21 mouse cellular contexts compared by ENCODE assay signal in genomic region chr4:154418327-154418744, GRCm38 (mm10).
DNase-seq lines count a peak whose midpoint lies in the region; ATAC-seq and TF ChIP-seq lines count a peak whose summit lies in the region.
"Had no signal": no experiment of that assay in that cellular context is flagged by ENCODE, and none has a peak within 500 bp of the region (broad histone marks: within the 10 kb centered on the region; RNA-seq: fewer than 3 reads in every experiment).

No protein-coding gene starts in this region.

- H3K4me2 ChIP-seq in limb, embryonic 12.5 days = no peak overlapping the region
- H3K4me2 ChIP-seq in intestine, postnatal 0 days (replicated peaks; ENCODE audit: low read depth) = peak overlapping the region; percentile 30; the same call in 1 of the 2 replicates
- H3K4me2 ChIP-seq in liver, postnatal 0 days (ENCODE audit: low read depth, low read length) = 0 out of 2 replicates have a peak overlapping the region, but pooled peaks have one; percentile 22
- no peak overlapping the region for H3K4me2 ChIP-seq in midbrain, embryonic 13.5 days (replicated peaks)
- H3K4me2 ChIP-seq: forebrain, embryonic 15.5 days; heart, embryonic 15.5 days; midbrain, embryonic 11.5 days; neural tube, embryonic 12.5 days had no signal

- peak; percentile 44; the same call in 1 of the 2 replicates for TF ChIP-seq EP300 in liver, postnatal 0 days (IDR thresholded peaks at IDR 0.05; ENCODE audit: low read depth)

- 0 out of 2 replicates have a peak overlapping the region, but pooled peaks have one; percentile 50 for H3K27ac ChIP-seq in limb, embryonic 12.5 days
- H3K27ac ChIP-seq in limb, embryonic 10.5 days = no peak overlapping the region; the same call in 1 of the 2 replicates
- H3K27ac ChIP-seq in intestine, postnatal 0 days (ENCODE audit: low read depth, low read length) = peak overlapping the region; percentile 94
- H3K27ac ChIP-seq in liver, postnatal 0 days (ENCODE audit: low read depth) = peak overlapping the region; percentile 67
- H3K27ac ChIP-seq in midbrain, embryonic 13.5 days = no peak overlapping the region
- H3K27ac ChIP-seq: forebrain, embryonic 15.5 days; heart, embryonic 15.5 days; hindbrain, postnatal 0 days; layer of hippocampus, adult 2 months; neural tube, embryonic 12.5 days had no signal

- DNase-seq in limb, embryonic 10.5 days (ENCODE audit: low spot score) = no peak
- DNase-seq in liver, postnatal 0 days = peak; percentile 33
- peak; percentile 58 for DNase-seq in yolk sac, embryonic 10.5 days (ENCODE audit: low spot score)
- DNase-seq in layer of hippocampus, postnatal 25 days (ENCODE audit: extremely low spot score in 1 of 2, low spot score in 1 of 2) = no peak
- DNase-seq: adrenal gland, postnatal 14 days; cerebellum, adult 11 months; cerebellum, postnatal 25 days; embryo, embryonic 11 days; kidney, adult 8-10 months; kidney, postnatal 14 days; thymus, postnatal 25 days had no signal

- ATAC-seq in limb, embryonic 12.5 days (ENCODE audit: insufficient number of reproducible peaks, insufficient read depth, low FRiP score, low TSS enrichment, low read depth) = no peak
- peak; percentile 92 for ATAC-seq in intestine, postnatal 0 days
- ATAC-seq in liver, postnatal 0 days = peak; percentile 84
- ATAC-seq in midbrain, embryonic 13.5 days = no peak
- ATAC-seq: forebrain, embryonic 15.5 days; hindbrain, postnatal 0 days had no signal

- peaks cover 11% of the 10 kb centered on the region for H3K27me3 ChIP-seq in limb, embryonic 12.5 days
- H3K27me3 ChIP-seq in limb, embryonic 10.5 days (ENCODE audit: low read depth, poor library complexity, severe bottlenecking) = 0 out of 2 replicates have a peak, but pooled peaks cover 6% of the 10 kb centered on the region
- no peaks in the 10 kb centered on the region for H3K27me3 ChIP-seq in intestine, postnatal 0 days (replicated peaks; ENCODE audit: control insufficient read depth, insufficient read depth, low read length)
- H3K27me3 ChIP-seq in liver, postnatal 0 days (ENCODE audit: insufficient read depth, low read length) = no peaks in the 10 kb centered on the region
- H3K27me3 ChIP-seq in midbrain, embryonic 13.5 days = peaks cover 15% of the 10 kb centered on the region; the same call in 1 of the 2 replicates
- H3K27me3 ChIP-seq: CH12.LX; forebrain, embryonic 15.5 days had no signal

- 76% methylated on average over 4 of the region's 4 CpGs for WGBS in limb, embryonic 12.5 days
- WGBS in limb, embryonic 10.5 days = 86% methylated on average over 4 of the region's 4 CpGs
- 36% methylated on average over 4 of the region's 4 CpGs for WGBS in intestine, postnatal 0 days
- 46% methylated on average over 4 of the region's 4 CpGs for WGBS in liver, postnatal 0 days (ENCODE audit: insufficient replicate concordance)
- 90% methylated on average over 4 of the region's 4 CpGs for WGBS in midbrain, embryonic 13.5 days

- no peaks in the 10 kb centered on the region for H3K9me3 ChIP-seq in limb, embryonic 12.5 days
- no peaks in the 10 kb centered on the region; the same call in 1 of the 2 replicates for H3K9me3 ChIP-seq in limb, embryonic 10.5 days (replicated peaks)
- H3K9me3 ChIP-seq in intestine, postnatal 0 days (ENCODE audit: control insufficient read depth) = no peaks in the 10 kb centered on the region
- peaks cover 2% of the 10 kb centered on the region; the same call in 1 of the 2 replicates for H3K9me3 ChIP-seq in liver, postnatal 0 days (ENCODE audit: low read length)
- peaks cover 3% of the 10 kb centered on the region; the same call in 1 of the 2 replicates for H3K9me3 ChIP-seq in midbrain, embryonic 13.5 days
- H3K9me3 ChIP-seq: forebrain, embryonic 15.5 days had no signal

- peaks cover 14% of the 10 kb centered on the region; the same call in 1 of the 2 replicates for H3K36me3 ChIP-seq in limb, embryonic 12.5 days
- H3K36me3 ChIP-seq in limb, embryonic 10.5 days = peaks cover 30% of the 10 kb centered on the region
- H3K36me3 ChIP-seq in intestine, postnatal 0 days (ENCODE audit: control insufficient read depth, insufficient read depth) = no peaks in the 10 kb centered on the region
- H3K36me3 ChIP-seq in liver, postnatal 0 days (replicated peaks; ENCODE audit: insufficient read depth, low read length) = no peaks in the 10 kb centered on the region
- no peaks in the 10 kb centered on the region for H3K36me3 ChIP-seq in midbrain, embryonic 13.5 days
- H3K36me3 ChIP-seq: forebrain, embryonic 15.5 days; heart, embryonic 15.5 days; neural tube, embryonic 12.5 days had no signal

- TF ChIP-seq CTCF in intestine, postnatal 0 days (IDR thresholded peaks at IDR 0.05; ENCODE audit: low read depth) = no peak
- TF ChIP-seq CTCF in liver, postnatal 0 days (IDR thresholded peaks at IDR 0.05; ENCODE audit: low read depth) = no peak

- no peak overlapping the region for H3K9ac ChIP-seq in limb, embryonic 12.5 days (replicated peaks)
- no peak overlapping the region for H3K9ac ChIP-seq in intestine, postnatal 0 days (ENCODE audit: low read depth, low read length)
- no peak overlapping the region for H3K9ac ChIP-seq in liver, postnatal 0 days (replicated peaks)
- H3K9ac ChIP-seq in midbrain, embryonic 13.5 days (replicated peaks) = no peak overlapping the region
- H3K9ac ChIP-seq: forebrain, embryonic 15.5 days; heart, embryonic 15.5 days; neural tube, embryonic 12.5 days had no signal

- peaks cover 79% of the 10 kb centered on the region for H3K4me1 ChIP-seq in limb, embryonic 12.5 days (replicated peaks)
- peaks cover 78% of the 10 kb centered on the region for H3K4me1 ChIP-seq in limb, embryonic 10.5 days
- H3K4me1 ChIP-seq in intestine, postnatal 0 days (replicated peaks; ENCODE audit: control insufficient read depth, insufficient read depth, low read length) = no peaks in the 10 kb centered on the region
- H3K4me1 ChIP-seq in liver, postnatal 0 days (ENCODE audit: insufficient read depth) = no peaks in the 10 kb centered on the region
- H3K4me1 ChIP-seq in midbrain, embryonic 13.5 days (replicated peaks) = peaks cover 18% of the 10 kb centered on the region

- no peak overlapping the region for H3K4me3 ChIP-seq in limb, embryonic 12.5 days (replicated peaks)
- no peak overlapping the region for H3K4me3 ChIP-seq in limb, embryonic 10.5 days
- H3K4me3 ChIP-seq in intestine, postnatal 0 days (ENCODE audit: low read depth, low read length) = no peak overlapping the region
- H3K4me3 ChIP-seq in liver, postnatal 0 days (ENCODE audit: low read depth, low read length) = no peak overlapping the region
- no peak overlapping the region for H3K4me3 ChIP-seq in midbrain, embryonic 13.5 days (replicated peaks)
- H3K4me3 ChIP-seq: forebrain, embryonic 15.5 days; heart, embryonic 15.5 days; layer of hippocampus, adult 2 months; neural tube, embryonic 12.5 days had no signal

Comparison
In these comparisons a context has a peak if more than half of its experiments do, and no peak if none do; other contexts are left out.
1. H3K27ac ChIP-seq: peak in limb, embryonic 12.5 days (single experiment), intestine, postnatal 0 days (single experiment) and liver, postnatal 0 days (single experiment); none in limb, embryonic 10.5 days (single experiment) and midbrain, embryonic 13.5 days (single experiment).
2. ATAC-seq: peak in intestine, postnatal 0 days (single experiment) and liver, postnatal 0 days (single experiment); none in limb, embryonic 12.5 days (single experiment) and midbrain, embryonic 13.5 days (single experiment).
3. H3K4me2 ChIP-seq: peak in intestine, postnatal 0 days (single experiment) and liver, postnatal 0 days (single experiment); none in limb, embryonic 12.5 days (single experiment) and midbrain, embryonic 13.5 days (single experiment).
4. DNase-seq: peak in liver, postnatal 0 days (single experiment) and yolk sac, embryonic 10.5 days (single experiment); none in limb, embryonic 10.5 days (single experiment) and layer of hippocampus, postnatal 25 days (0 of 2).